Mouse (Mus musculus) ES-E14 (cell line): ENCODE data around the gene Coq6.

Source experiments
- CHD2 ChIP-seq: IDR thresholded peaks from 2 replicates; pipeline ENCODE4 v1.6.1; 2014; ENCODE audit warnings: mild to moderate bottlenecking, low read depth, low read length, inconsistent platforms
- HCFC1 ChIP-seq: IDR thresholded peaks from 2 replicates; pipeline ENCODE4 v1.6.1; 2012; ENCODE audit warnings: low read length, inconsistent platforms, borderline replicate concordance; ENCODE audit not compliant: insufficient read depth
- MAFK ChIP-seq: IDR thresholded peaks from 2 replicates; pipeline ENCODE4 v1.6.1; 2014; ENCODE audit warnings: mild to moderate bottlenecking, low read depth, low read length, inconsistent platforms; ENCODE audit not compliant: insufficient read depth
- ZC3H11A ChIP-seq: IDR thresholded peaks from 2 replicates; pipeline ENCODE4 v1.6.1; 2012; ENCODE audit warnings: low read depth, mild to moderate bottlenecking, inconsistent platforms, low read length, borderline replicate concordance
- ZNF384 ChIP-seq: IDR thresholded peaks from 2 replicates; pipeline ENCODE4 v1.6.1; 2012; ENCODE audit warnings: low read depth, low read length, inconsistent platforms

DNA sequence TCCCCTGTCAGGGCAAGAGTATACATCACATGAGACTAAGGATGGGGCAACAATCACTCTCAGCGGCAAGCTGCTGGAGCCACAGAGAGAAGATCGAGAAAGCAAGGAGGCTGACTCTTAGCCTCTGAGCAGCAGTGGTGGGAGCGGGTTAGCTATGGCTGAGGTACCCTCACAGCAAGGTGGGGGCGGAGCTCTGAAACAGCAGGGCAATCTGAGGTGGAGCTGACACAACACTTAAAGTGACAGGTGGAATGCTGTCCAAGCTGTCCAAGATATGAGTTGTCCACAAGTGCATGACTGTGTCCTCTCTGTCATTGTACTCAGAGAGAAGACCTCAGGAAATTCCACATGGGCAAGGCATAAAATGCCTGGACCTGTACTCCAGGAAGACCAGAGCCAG, 20.9 kb downstream of the Coq6 start:
- TF ChIP-seq HCFC1 (no peak), ZNF384 (no peak), ZC3H11A (no peak), MAFK (no peak), CHD2 (no peak)
